Mouse (Mus musculus) heart, adult 18-20 months (tissue): ENCODE data around the gene Fam219a. TPM values are rescaled to one million over a fixed set of nuclear protein-coding genes. Genes with fewer than 3 reads are reported as not detected.

Experiments
- DNase-seq, 2 experiments: peaks; one replicate each; pipeline ENCODE4 v3.0.0; 2021 to 2022; ENCODE audit warnings: mixed read lengths in 1 of 2
- total RNA-seq, 2 experiments: library from RNA; stranded (reverse); gene quantifications; 2 replicates each; pipeline ENCODE4 v1.2.3; 2021

Fam219a gene
- total RNA-seq, 2 experiments from 2014 or later: 11.3 to 12.8 TPM

- DNase-seq: peak; percentile 83 to 90
These were observed 14.2 kb downstream of the Fam219a start for GRCm38 (mm10) chr4:41554994-41555663.

GRCm38 (mm10) chr4:41553116-41553515 lies 16.2 kb downstream of the Fam219a start:
- DNase-seq: no peak

- peak; percentile 73 to 89 for DNase-seq
These were observed 16.8 kb downstream of the Fam219a start for GRCm38 (mm10) chr4:41552529-41552928.

DNA sequence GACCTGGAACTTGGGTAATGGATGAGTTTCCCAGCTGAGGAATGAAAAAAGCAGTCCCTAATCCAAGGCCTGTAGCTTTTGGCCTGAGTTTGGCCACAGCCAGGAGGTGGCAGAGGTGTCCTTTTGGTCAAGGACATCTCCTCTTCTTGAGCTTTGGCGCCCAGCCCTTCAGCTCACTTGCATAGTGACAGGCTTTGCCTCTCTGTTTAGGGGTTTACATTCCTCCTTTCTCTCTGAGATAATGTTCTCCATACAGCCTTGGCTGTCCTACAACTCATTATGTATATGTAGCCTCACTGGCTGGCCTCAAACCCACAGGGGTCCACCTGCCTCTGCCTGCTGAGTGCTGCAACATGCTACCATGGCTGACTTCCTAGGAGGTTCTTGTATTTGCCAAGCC lies 22.3 kb downstream of the Fam219a start:
- DNase-seq: no peak

DNA sequence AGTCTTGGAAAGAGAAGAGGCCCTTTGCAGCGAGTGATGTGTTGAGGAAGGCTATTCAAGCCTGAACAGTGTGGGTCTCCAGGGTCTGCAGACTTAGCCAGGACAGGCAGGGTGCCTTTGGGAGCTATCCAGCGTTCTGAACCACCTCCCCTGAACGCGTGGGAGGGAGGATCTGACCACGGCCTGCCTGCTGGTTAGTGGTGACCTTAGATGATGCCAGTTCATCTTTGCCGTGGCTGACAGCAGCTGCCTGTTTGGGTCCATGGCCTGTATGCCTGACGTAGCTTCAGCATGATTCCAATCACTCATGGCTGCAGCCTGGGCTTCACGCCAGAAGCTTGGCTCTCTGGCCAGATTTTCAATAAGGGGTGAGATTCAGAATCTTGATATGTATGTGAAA lies 23.4 kb downstream of the Fam219a start:
- DNase-seq: no peak

DNA sequence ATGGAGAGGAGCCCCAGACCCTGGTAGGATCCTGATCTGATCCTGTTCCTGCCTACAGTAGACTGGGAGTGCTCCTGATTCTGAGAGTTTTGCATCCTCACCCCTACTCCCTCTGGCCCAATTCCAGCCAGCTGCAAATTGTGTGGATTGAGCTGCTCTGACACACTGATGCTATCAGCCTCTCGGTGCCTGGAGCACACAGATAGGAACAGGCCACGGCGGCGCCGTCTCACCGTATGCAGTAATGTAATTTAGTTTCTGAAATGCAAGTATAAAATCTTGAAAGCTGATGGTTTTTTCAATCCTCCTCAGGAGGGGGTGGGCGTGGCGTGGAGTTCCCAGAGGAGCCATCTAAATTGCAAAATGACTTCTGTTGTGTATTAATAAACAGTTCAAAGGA lies 27.2 kb downstream of the Fam219a start:
- no peak for DNase-seq

DNA sequence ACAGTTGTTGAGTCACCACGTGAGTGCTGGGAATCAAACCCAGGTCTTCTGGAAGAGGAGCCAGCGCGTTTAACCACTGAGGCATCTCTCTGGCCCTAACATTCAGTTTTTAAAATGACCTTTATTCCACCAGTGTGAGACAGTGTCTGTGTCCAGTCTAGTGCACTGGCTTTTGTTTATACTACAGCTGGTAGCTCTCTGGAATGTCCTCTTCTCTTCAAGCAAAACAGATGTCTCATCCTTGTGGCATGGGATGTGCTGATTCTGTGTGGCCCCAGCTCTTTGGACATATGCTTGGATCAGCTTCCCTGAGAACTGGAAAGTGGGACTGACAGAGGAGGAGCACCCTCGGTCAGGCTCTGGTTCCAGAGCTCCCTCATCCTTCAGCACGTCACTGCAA lies 34.5 kb downstream of the Fam219a start:
- no peak for DNase-seq

GRCm38 (mm10) chr4:41532420-41532819 lies 36.9 kb downstream of the Fam219a start:
- DNase-seq: no peak

DNA sequence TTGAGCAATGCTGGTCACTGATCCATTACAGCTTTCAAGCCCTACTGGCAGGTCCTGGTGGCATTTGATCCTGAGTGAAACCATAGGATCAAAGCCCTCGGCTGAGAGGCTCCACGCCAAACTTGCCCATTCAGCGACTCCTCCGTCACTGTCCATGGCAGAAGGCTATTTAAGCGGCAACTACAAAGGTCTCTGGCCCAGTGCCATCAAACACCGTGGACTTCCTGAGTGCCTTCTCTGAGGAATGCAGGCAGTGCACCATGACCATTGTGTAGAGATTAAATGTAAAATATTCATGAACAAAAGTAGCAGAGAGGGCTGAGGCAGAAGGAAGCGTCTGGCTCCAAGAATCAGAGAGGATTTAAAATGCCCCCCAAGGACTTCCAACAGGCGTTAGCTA lies 41.3 kb downstream of the Fam219a start:
- no peak for DNase-seq

- DNase-seq: no peak
These were observed 42.3 kb downstream of the Fam219a start for GRCm38 (mm10) chr4:41527076-41527475.

GRCm38 (mm10) chr4:41526553-41526952 lies 42.8 kb downstream of the Fam219a start:
- no peak for DNase-seq

DNA sequence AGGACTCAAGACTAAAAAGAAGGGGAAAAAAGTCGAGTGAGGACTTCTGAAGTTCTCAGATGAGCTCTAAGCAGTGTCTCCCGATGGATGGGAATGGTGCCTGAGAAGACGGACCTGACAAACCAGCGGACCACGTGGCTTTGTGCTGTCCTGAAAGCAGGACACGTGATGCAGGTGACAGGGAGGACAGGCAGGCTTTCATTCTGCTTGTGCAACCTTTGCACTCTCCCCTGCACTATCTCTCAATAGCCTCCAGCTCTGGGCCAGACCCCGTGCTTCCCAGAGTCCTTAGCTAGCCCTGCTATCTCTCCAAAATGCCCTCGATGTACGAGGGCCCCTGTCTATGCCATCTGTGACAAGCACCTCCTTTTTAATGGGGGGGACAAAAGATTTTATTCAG lies 44.5 kb downstream of the Fam219a start:
- no peak for DNase-seq

DNA sequence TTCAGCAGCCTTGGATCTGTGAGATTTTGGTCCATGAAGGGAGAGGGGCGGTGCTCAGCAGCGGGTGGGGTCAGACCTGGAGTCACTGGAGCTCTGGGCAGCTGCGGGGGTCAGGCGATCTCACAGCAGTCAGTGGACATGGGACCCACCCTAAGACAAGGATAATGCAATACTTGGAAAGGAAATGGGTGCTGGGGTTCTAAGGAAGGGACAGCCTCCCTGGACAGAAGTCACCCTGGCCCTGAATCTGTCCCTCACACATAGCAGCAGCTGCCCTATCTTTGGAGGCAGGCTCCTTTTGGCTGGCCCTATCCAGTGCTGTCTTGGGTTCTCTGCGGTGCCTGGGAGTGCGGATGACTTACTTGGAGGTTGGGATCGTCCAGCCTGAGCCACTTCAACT lies 45.5 kb downstream of the Fam219a start:
- DNase-seq: no peak

GRCm38 (mm10) chr4:41522788-41523187 lies 46.5 kb downstream of the Fam219a start:
- DNase-seq: peak in 1 of 2 experiments; percentile 64

DNA sequence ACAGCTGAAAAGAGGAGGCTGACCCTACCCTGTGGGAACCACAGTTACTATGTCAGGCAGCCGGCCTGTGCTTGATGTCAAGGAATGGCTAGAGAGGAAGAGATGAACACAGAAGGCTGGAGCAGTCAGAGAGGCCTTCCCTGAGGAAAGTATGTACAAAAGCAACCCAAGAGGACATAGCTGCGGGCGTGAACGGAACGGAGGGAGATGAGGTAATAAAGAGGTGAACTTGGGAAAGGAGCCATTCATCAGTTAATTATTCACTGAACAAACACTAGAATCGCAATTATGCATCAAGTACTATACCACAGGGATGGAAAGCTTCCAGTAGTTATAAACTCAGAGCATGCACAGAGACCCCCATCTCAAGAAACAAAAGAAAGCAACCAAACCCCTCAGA lies 47.2 kb downstream of the Fam219a start:
- no peak for DNase-seq

DNA sequence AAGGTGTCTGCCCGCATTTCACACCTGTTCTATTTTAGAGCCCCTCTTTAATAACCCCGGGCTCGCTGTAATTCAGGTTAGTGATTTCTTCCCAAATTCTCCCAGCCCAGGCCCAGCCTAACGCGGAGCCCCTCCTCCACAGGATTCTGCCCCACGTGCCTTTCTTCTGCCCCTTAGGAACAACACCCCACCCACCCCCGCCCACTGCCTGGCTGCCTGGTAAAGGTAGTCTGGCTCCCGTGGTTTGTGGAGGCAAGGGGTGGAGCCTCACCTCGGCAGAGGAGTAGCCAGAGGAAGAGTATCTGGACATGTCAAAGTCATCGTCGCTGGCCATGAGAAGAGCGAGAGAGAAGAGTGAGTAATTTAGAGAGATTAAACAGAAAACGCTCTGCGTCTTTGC lies 48.7 kb downstream of the Fam219a start:
- no peak for DNase-seq

- DNase-seq: no peak
These were observed 50.1 kb downstream of the Fam219a start for GRCm38 (mm10) chr4:41519195-41519594.

GRCm38 (mm10) chr4:41518349-41518748 lies 51.0 kb downstream of the Fam219a start:
- DNase-seq: no peak

- DNase-seq: no peak
These were observed 52.1 kb downstream of the Fam219a start, which contains the start of gene 1110017D15Rik for GRCm38 (mm10) chr4:41517233-41517632. Gene 1110017D15Rik (minus strand): TSS chr4:41517333.

GRCm38 (mm10) chr4:41513714-41514113 lies 55.6 kb downstream of the Fam219a start:
- no peak for DNase-seq

GRCm38 (mm10) chr4:41513309-41513708 lies 56.0 kb downstream of the Fam219a start:
- DNase-seq: no peak

DNA sequence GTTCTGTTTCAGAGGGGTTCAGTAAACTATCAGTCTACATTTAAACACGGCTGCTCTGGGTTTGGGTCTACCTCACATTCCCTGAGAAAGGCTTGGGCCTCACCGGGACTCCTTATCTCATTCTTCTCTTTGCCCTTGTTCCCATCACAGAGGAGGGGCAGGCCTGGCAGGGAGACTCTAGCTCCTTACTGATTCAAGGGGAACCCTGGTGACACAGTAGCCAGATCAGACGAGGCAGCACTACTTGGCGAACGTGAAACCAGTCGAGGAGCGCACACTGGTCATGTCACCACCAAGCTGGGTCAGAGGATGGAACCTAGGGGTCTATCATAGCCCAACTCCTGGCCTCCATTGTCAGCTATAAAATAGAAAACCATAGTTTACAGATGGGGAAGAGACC lies 61.3 kb downstream of the Fam219a start:
- DNase-seq: no peak

DNA sequence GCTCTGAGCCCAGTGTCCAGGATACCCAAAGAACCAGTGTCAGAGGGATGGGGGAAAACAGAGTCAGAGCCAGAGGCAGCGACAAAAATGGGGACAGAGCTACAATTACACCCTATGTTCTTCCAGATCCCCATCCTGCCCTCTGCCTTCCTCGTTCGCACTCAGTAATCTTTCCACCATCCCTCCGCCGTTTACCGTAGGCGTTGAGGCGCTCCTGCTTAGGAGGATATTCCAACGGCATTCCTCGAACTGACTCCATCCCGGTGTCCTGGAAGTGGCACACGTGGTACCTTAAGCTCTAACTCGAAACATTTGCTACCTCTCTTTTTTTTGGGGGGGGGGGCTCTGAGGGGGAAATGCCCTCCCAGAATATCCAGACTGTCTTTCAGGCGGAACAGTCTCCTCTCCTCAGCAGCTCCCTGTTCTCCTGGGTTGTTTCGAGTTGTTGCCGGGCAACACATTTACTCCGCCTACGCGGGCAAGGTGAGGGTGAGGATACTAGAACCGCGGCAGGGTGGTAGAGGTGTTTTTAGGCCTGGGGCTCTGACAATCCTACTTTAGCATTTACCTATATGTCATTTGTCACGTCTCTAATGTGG lies 61.9 kb downstream of the Fam219a start:
- DNase-seq: no peak

GRCm38 (mm10) chr4:41506906-41507305 lies 62.4 kb downstream of the Fam219a start:
- DNase-seq: peak; percentile 90 to 94
